Mouse (Mus musculus) spleen, adult 2 months (tissue): ENCODE results near the gene Rrp1b.

Experiments used
- CTCF ChIP-seq: fragments of 200-500 bp; IDR thresholded peaks from 2 replicates; pipeline ENCODE4 v1.5.1; 2011; ENCODE audit warnings: mild to moderate bottlenecking, inconsistent platforms; ENCODE audit not compliant: insufficient read depth, insufficient read length, insufficient replicate concordance; ENCODE audit errors: extremely low read depth
- POLR2A ChIP-seq: fragments of 200-500 bp; IDR thresholded peaks from 2 replicates; pipeline ENCODE4 v1.6.1; 2011; ENCODE audit warnings: low read depth, low read length, inconsistent platforms

DNA sequence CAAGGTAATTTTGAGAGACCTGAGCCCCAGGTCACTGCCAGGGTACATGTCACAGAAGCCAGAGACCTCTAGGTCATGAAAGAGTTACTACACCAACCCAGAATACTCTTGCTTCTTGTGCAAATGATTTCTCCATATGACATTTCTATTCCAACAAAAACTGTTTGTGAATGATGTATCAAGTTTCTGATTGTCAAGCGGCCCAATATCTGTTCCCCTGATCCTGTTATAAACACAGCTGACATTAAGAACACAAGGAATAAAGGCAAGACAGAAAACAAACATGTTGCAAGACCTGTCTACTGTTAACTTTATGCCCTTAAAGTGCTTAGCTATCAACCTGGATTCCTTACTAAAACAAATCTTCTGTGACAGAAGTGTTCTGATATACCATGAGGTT is 37.5 kb upstream of the Rrp1b start:
- TF ChIP-seq CTCF, result no peak
- no peak for TF ChIP-seq POLR2A
